Mouse (Mus musculus) neural tube, embryonic 14.5 days (tissue): Measurements from ENCODE around the gene Arhgap17. TPM values are rescaled to one million over a fixed set of nuclear protein-coding genes. Genes with fewer than 3 reads are reported as not detected.

Source experiments
- ATAC-seq: fragments of 200-750 bp; cut with Nextera tagmentation; 2 replicates; pipeline ENCODE4 v1.8.0; 2017; ENCODE audit warnings: low read depth, mild to moderate bottlenecking, moderate TSS enrichment, moderate library complexity
- H3K27ac ChIP-seq: fragments of 300-500 bp; sonication (generic); 2 replicates; pipeline ENCODE4 v1.5.1; 2014; ENCODE audit warnings: low read depth, mild to moderate bottlenecking, control low read depth, low read length, moderate library complexity, mixed read lengths
- H3K27me3 ChIP-seq: fragments of 300-500 bp; sonication (generic); 2 replicates; pipeline ENCODE4 v1.6.1; 2014; ENCODE audit warnings: low read length; ENCODE audit not compliant: control insufficient read depth, insufficient read depth
- H3K36me3 ChIP-seq: fragments of 300-500 bp; sonication (generic); 2 replicates; pipeline ENCODE4 v1.6.1; 2014; ENCODE audit warnings: low read length, mixed read lengths; ENCODE audit not compliant: control insufficient read depth, insufficient read depth
- H3K4me1 ChIP-seq: fragments of 300-500 bp; sonication (generic); 2 replicates; pipeline ENCODE4 v1.6.1; 2014; ENCODE audit warnings: low read length; ENCODE audit not compliant: control insufficient read depth, insufficient read depth
- H3K4me2 ChIP-seq: fragments of 300-500 bp; sonication (generic); 2 replicates; pipeline ENCODE4 v1.6.1; 2014; ENCODE audit warnings: mild to moderate bottlenecking, low read depth, low read length, control low read depth
- H3K4me3 ChIP-seq: fragments of 300-500 bp; sonication (generic); 2 replicates; pipeline ENCODE4 v1.5.1; 2014; ENCODE audit warnings: low read depth, low read length, control low read depth, mixed read lengths
- H3K9ac ChIP-seq: fragments of 300-500 bp; sonication (generic); replicated peaks from 2 replicates; pipeline ENCODE4 v1.6.1; 2014; ENCODE audit warnings: low read depth, mild to moderate bottlenecking, control low read depth, low read length, mixed read lengths
- H3K9me3 ChIP-seq: fragments of 300-500 bp; sonication (generic); 2 replicates; pipeline ENCODE4 v1.6.1; 2016; ENCODE audit warnings: low read length; ENCODE audit not compliant: control insufficient read depth
- whole genome bisulfite sequencing: fragments of 180-500 bp; shearing (Covaris S2); extraction: QIAGEN DNeasy Blood & Tissue Kit; methylation state at CpG from one replicate; pipeline ENCODE4 v1.1.7; 2014; 5-methylcytosine and 5-hydroxymethylcytosine counted together
- polyA plus RNA-seq: library from polyadenylated mRNA; unstranded; fragments of >200 nt; fragmentation: Nextera tagmentation; extraction: Ambion mirVana; gene quantifications from 2 replicates; pipeline ENCODE4 v1.2.1, GENCODE M21; 2014

Arhgap17 gene
- polyA plus RNA-seq, 1 experiment from 2014 or later, result 10.3 TPM

DNA sequence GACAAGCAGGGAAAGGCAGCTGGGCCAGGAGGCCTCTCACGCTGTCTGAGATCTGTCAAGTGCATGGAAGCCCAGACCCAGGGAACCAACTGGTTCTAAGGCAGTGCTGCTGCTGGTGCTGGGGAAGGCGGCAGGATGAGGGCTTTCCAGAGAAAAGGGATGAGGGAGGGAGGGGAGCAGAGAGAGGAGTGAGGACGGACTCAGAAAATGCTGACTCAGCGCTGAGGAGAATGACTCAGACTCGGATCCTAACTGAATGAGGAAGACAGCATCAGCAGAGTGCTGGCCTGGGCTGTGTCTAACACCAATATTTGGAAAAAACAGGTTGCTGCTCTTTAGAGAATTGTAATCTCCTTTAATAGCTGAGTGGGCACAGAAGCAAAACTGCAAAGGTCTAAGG lies 57.9 kb downstream of the Arhgap17 start:
- Histone ChIP-seq H3K36me3 (peaks cover 16% of the 10 kb centered on the region), H3K9ac (no peak overlapping the region), H3K9me3 (no peaks in the 10 kb centered on the region), H3K27me3 (no peaks in the 10 kb centered on the region), H3K4me3 (no peak overlapping the region), H3K4me2 (no peak overlapping the region), H3K4me1 (no peaks in the 10 kb centered on the region), H3K27ac (no peak overlapping the region)
- WGBS, result 73% methylated on average over 5 of the region's 5 CpGs
- ATAC-seq, result no peak

DNA sequence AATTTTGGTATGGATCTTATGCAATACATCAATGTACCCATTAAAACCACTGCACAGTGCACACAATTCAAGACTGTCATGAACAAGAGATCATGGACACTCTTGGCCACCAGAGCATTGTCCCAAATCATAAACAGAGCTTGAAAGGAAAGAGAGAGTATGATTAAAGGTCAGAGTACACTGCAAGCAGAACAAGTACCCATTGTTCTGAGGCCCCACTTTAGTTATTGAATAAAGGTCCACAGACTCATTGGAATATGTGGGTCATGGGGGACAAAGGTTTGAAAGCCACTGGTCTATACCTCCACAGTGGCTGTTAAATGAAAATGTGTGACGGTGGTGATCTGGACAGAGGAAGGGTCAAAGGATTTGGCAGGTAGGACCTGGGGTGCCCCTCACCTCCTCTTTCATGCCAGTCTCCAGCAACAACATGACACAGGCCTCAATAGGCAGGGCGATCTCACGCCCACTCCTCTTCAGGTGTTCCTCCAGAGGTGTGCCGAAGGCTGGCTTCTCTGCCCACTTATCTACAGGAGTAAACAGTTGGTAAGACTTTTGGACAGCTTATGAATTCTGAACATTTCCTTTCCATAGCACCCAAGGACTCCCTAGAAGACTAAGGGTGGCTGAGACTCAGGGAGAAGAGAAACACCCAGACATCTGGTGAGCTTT lies 61.7 kb downstream of the Arhgap17 start:
- H3K4me2 ChIP-seq, result no peak overlapping the region
- no peaks in the 10 kb centered on the region for H3K9me3 ChIP-seq
- WGBS, result 97% methylated on average over 4 of the region's 4 CpGs
- H3K27me3 ChIP-seq, result no peaks in the 10 kb centered on the region
- peaks cover 21% of the 10 kb centered on the region for H3K36me3 ChIP-seq
- no peaks in the 10 kb centered on the region for H3K4me1 ChIP-seq
- H3K27ac ChIP-seq, result no peak overlapping the region
- H3K4me3 ChIP-seq, result no peak overlapping the region
- H3K9ac ChIP-seq, result no peak overlapping the region
- no peak for ATAC-seq

DNA sequence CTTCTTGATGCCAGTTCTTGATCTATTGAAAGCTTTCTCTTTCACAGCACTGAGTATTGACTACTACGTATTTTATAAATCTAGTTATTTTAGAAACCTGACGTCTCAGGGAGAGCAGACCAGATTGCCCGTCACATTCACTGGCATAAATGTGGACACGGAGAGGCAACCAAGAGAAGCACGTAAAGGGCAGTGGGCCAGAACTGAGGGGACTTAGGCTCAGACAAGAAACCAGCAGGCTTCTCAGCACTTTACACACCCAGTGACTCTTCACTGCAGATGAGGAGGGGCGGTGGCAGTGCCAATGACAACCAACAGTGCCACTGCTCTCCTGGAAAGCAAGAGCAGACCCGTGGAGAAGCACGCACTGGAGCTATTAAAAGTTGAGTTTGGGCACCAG lies 62.5 kb downstream of the Arhgap17 start:
- no peaks in the 10 kb centered on the region for H3K27me3 ChIP-seq
- H3K4me1 ChIP-seq, result no peaks in the 10 kb centered on the region
- no peak overlapping the region for H3K9ac ChIP-seq
- H3K4me2 ChIP-seq, result no peak overlapping the region
- H3K36me3 ChIP-seq, result peaks cover 16% of the 10 kb centered on the region
- 95% methylated on average over 8 of the region's 8 CpGs for WGBS
- no peak for ATAC-seq
- H3K9me3 ChIP-seq, result no peaks in the 10 kb centered on the region
- no peak overlapping the region for H3K4me3 ChIP-seq
- H3K27ac ChIP-seq, result no peak overlapping the region

DNA sequence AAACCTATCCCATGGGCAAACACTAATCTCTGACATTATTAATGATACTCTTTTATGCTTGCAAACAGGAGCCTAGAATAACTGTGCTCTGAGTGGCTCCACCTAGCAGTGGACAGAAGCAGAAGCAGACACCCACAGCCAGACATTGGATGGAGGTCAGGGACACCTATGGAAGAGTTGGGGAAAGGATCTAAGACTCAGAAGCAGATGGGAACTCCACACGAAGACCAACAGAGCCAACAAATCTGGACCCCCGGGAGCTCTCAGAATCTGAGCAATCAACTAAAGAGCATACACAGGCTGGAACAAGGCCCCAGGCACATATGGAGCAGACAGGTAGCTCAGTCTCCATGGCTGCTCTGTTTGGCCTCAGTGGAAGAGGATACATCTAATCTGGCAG lies 64.3 kb downstream of the Arhgap17 start:
- Histone ChIP-seq H3K27ac (no peak overlapping the region), H3K36me3 (peaks cover 16% of the 10 kb centered on the region), H3K9me3 (no peaks in the 10 kb centered on the region), H3K4me1 (no peaks in the 10 kb centered on the region), H3K4me2 (no peak overlapping the region), H3K9ac (no peak overlapping the region), H3K27me3 (no peaks in the 10 kb centered on the region), H3K4me3 (no peak overlapping the region)
- ATAC-seq, result no peak
- 88% methylated on average over 2 of the region's 2 CpGs for WGBS

DNA sequence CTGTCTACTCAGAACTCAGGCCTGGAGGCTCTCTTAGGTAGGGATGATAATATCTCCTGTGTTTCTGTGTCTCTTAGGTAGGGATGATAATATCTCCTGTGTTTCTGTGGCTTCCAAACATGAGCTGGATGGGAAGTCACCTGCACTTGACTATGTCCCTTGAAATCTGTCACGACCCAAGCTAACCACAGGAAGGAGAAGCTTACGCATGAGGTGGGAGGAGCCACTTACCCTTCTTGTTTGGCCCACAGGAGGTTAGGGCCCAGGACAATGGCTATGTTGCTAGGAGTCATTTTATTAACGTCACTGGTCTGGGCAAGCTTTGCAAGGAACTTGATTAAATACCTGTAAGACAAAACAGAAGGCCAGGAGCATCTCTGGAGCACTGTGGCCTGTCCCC lies 69.5 kb downstream of the Arhgap17 start:
- no peak for ATAC-seq
- Histone ChIP-seq H3K27ac (no peak overlapping the region), H3K9me3 (no peaks in the 10 kb centered on the region), H3K4me2 (no peak overlapping the region), H3K4me3 (no peak overlapping the region), H3K36me3 (peaks cover 14% of the 10 kb centered on the region), H3K9ac (no peak overlapping the region), H3K4me1 (no peaks in the 10 kb centered on the region), H3K27me3 (no peaks in the 10 kb centered on the region)
- WGBS, result 63% methylated on average over 3 of the region's 3 CpGs

DNA sequence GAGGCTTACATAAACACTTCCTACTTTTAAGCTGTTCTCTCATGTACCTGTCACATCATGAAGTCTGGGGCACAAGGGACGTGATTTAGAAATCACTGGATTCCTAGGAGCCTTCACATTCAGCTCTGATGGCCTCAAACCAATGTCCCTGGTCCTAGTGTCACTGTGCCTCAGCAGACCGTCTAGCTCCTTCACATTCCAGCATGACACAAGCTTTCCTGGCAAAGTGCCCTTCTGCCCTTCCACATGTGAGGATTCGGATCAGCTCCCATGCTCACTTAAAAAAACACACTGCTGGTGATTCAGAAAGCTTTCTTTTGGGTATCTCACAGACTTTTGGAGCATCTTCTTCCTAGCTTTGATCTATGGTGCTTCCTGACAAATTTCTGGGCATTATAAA lies 71.5 kb downstream of the Arhgap17 start:
- H3K9ac ChIP-seq, result no peak overlapping the region
- no peak overlapping the region for H3K4me2 ChIP-seq
- H3K4me3 ChIP-seq, result no peak overlapping the region
- H3K27me3 ChIP-seq, result no peaks in the 10 kb centered on the region
- H3K9me3 ChIP-seq, result no peaks in the 10 kb centered on the region
- ATAC-seq, result no peak
- 76% methylated on average over 3 of the region's 3 CpGs for WGBS
- no peaks in the 10 kb centered on the region for H3K4me1 ChIP-seq
- peaks cover 26% of the 10 kb centered on the region for H3K36me3 ChIP-seq
- H3K27ac ChIP-seq, result no peak overlapping the region

DNA sequence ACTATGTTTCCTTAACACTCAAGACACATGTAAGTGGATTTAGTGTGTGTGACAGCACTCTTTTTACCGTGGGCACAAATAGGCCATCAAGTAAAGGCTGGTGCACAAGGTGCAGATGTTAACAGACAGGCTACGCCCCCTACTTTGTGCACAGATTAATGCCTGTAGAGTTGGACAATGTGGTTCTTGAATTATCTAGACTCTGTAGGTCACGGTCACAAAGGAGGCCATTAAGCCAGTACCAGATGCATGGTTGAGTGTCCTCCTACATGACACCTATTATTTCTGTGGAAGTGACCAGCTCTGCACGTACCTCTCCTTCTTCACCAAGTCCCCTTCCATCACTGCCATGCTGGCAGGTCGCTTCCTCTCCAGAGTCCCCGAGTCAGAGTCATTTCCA lies 73.6 kb downstream of the Arhgap17 start:
- H3K9me3 ChIP-seq, result no peaks in the 10 kb centered on the region
- H3K4me2 ChIP-seq, result no peak overlapping the region
- H3K27me3 ChIP-seq, result no peaks in the 10 kb centered on the region
- no peak overlapping the region for H3K4me3 ChIP-seq
- no peak for ATAC-seq
- H3K4me1 ChIP-seq, result no peaks in the 10 kb centered on the region
- 66% methylated on average over 6 of the region's 6 CpGs for WGBS
- no peak overlapping the region for H3K27ac ChIP-seq
- peaks cover 26% of the 10 kb centered on the region for H3K36me3 ChIP-seq
- H3K9ac ChIP-seq, result no peak overlapping the region

DNA sequence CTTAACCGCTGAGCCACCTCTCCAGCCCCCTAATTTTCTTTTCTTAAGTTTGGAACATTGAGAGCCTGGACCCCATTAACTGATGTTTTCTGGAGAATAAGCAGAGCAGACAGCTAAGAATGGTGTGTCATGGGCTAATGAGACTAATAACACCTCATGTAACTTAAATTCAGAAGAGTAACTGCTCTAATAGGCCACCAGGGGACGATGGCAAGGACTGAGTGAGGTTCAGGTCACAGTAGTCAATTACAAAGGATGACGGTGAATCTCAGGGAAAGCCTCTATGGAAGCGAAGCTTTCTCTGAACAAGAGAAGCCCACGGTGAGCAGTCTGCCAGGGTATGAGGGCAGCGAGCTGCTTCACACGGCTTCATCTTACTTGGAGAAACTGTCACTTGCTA lies 74.3 kb downstream of the Arhgap17 start:
- no peaks in the 10 kb centered on the region for H3K27me3 ChIP-seq
- no peak for ATAC-seq
- H3K4me2 ChIP-seq, result no peak overlapping the region
- H3K9me3 ChIP-seq, result no peaks in the 10 kb centered on the region
- 81% methylated on average over 7 of the region's 7 CpGs for WGBS
- H3K4me1 ChIP-seq, result no peaks in the 10 kb centered on the region
- H3K36me3 ChIP-seq, result peaks cover 26% of the 10 kb centered on the region
- no peak overlapping the region for H3K4me3 ChIP-seq
- H3K27ac ChIP-seq, result no peak overlapping the region
- no peak overlapping the region for H3K9ac ChIP-seq

DNA sequence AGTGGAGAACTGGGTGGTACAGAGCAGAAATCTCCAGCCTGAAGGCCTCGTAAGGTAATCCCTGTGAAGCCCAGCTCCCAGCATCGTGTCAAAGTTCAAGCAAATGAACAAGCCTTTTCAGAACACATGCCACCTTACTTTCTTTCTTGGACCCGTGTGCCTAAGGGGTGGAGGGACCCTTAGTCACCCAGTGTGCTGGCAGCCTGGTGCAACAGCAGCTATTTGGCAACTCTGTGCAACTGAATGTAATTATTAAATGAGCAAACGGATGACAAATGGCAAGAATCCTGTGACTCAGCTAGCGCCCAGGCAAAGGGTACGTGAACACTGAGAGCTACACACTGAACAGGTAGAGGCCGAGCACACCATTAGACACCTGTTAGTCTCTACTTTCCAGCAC lies 75.8 kb downstream of the Arhgap17 start:
- H3K4me1 ChIP-seq, result no peaks in the 10 kb centered on the region
- no peak overlapping the region for H3K4me3 ChIP-seq
- H3K9me3 ChIP-seq, result no peaks in the 10 kb centered on the region
- H3K4me2 ChIP-seq, result no peak overlapping the region
- peaks cover 20% of the 10 kb centered on the region; the same call in 1 of the 2 replicates for H3K36me3 ChIP-seq
- no peaks in the 10 kb centered on the region for H3K27me3 ChIP-seq
- 94% methylated on average over 7 of the region's 7 CpGs for WGBS
- ATAC-seq, result no peak
- no peak overlapping the region for H3K27ac ChIP-seq
- no peak overlapping the region for H3K9ac ChIP-seq
